Mouse (Mus musculus) kidney, embryonic 15.5 days (tissue): ENCODE results near the gene Arid3a. TPM values are rescaled to one million over a fixed set of nuclear protein-coding genes. Genes with fewer than 3 reads are reported as not detected.
"Not testable (repeated sequence)": the region's sequence is repeated elsewhere in the genome, so short reads cannot be mapped to it uniquely, and the experiment has no call there.

Source experiments
- ATAC-seq: fragments of 200-750 bp; cut with Nextera tagmentation; replicated peaks from 2 replicates; pipeline ENCODE4 v1.8.0; 2017; ENCODE audit warnings: moderate TSS enrichment; ENCODE audit not compliant: low FRiP score
- H3K27ac ChIP-seq: fragments of 300-500 bp; sonication (generic); 2 replicates; pipeline ENCODE4 v1.5.1; 2015; ENCODE audit warnings: mild to moderate bottlenecking, inconsistent platforms
- H3K27me3 ChIP-seq: fragments of 300-500 bp; sonication (generic); 2 replicates; pipeline ENCODE4 v1.6.1; 2015; ENCODE audit warnings: inconsistent platforms
- H3K36me3 ChIP-seq: fragments of 300-500 bp; sonication (generic); 2 replicates; pipeline ENCODE4 v1.6.1; 2015; ENCODE audit warnings: inconsistent platforms
- H3K4me1 ChIP-seq: fragments of 300-500 bp; sonication (generic); 2 replicates; pipeline ENCODE4 v1.6.1; 2015; ENCODE audit warnings: inconsistent platforms
- H3K4me2 ChIP-seq: fragments of 300-500 bp; sonication (generic); 2 replicates; pipeline ENCODE4 v1.6.1; 2015; ENCODE audit warnings: moderate library complexity, mild to moderate bottlenecking, inconsistent platforms
- H3K4me3 ChIP-seq: fragments of 300-500 bp; sonication (generic); replicated peaks from 2 replicates; pipeline ENCODE4 v1.5.1; 2015; ENCODE audit warnings: mild to moderate bottlenecking, inconsistent platforms
- H3K9ac ChIP-seq: fragments of 300-500 bp; sonication (generic); 2 replicates; pipeline ENCODE4 v1.6.1; 2015; ENCODE audit warnings: mild to moderate bottlenecking, inconsistent platforms
- H3K9me3 ChIP-seq: fragments of 300-500 bp; sonication (generic); replicated peaks from 2 replicates; pipeline ENCODE4 v1.6.1; 2016; ENCODE audit warnings: inconsistent platforms
- WGBS: fragments of 180-500 bp; shearing (Covaris S2); methylation state at CpG from one replicate; pipeline ENCODE4 v1.1.7; 2015; ENCODE audit warnings: mixed read lengths; 5-methylcytosine and 5-hydroxymethylcytosine counted together
- polyA plus RNA-seq: library from polyadenylated mRNA; unstranded; fragments of >200 nt; fragmentation: Nextera tagmentation; extraction: Ambion mirVana; gene quantifications from 2 replicates; pipeline ENCODE4 v1.2.1, GENCODE M21; 2015

The Arid3a gene
- polyA plus RNA-seq, 1 experiment from 2014 or later, result 7.3 TPM

DNA sequence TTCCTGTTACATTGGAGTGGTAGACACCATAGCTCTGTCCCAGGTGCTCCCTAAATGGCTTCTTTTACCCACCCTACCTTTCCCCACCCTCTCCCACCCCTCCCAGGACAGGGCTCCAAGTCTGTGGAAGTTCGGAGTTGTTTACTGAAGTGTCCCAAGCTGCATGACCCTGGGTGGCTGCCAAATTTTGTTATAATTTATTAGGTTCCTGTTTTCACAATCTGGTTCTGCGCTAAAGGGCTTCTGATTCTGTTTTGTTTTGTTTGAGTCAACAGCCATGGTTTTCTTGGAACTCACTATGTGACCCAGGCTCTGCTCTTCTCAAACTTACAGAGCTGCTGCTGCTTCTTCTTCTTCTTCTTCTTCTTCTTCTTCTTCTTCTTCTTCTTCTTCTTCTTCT is 37.5 kb upstream of the Arid3a start:
- no peaks in the 10 kb centered on the region for H3K4me1 ChIP-seq
- 46% methylated on average over 2 of the region's 2 CpGs for WGBS
- no peak for ATAC-seq
- no peak overlapping the region for H3K27ac ChIP-seq
- H3K4me2 ChIP-seq, result no peak overlapping the region
- no peaks in the 10 kb centered on the region for H3K9me3 ChIP-seq
- H3K4me3 ChIP-seq, result no peak overlapping the region
- peaks cover 6% of the 10 kb centered on the region; the same call in 1 of the 2 replicates for H3K36me3 ChIP-seq
- H3K27me3 ChIP-seq, result no peaks in the 10 kb centered on the region
- no peak overlapping the region for H3K9ac ChIP-seq

DNA sequence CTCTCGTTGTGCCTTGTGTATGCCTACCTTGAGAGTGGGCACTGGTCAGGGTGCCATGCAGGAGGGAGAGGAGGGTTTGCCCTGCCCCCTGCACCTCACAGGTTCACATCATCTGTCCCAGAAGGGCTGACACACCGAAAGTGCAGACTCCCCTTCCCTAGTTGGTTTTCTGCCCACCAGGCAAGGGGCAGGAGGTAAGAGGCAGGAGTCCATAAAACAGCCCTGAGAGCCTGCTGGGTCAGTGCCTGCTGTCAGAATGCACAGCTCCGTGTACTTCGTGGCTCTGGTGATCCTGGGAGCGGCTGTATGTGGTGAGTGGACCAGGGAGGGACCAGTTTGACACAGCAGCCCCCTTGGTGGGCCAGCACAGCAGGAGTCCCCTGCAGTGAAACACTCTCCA is 36.2 kb upstream of the Arid3a start, which contains the start of gene Cfd:
Gene Cfd (plus strand): TSS at position 184 of the 400 bp plus-strand sequence.
- Histone ChIP-seq H3K27me3 (no peaks in the 10 kb centered on the region), H3K27ac (no peak within 1 kb of the TSS), H3K4me3 (no peak within 1 kb of the TSS), H3K9me3 (no peaks in the 10 kb centered on the region), H3K4me1 (no peaks in the 10 kb centered on the region), H3K9ac (no peak within 1 kb of the TSS), H3K36me3 (peaks cover 15% of the 10 kb centered on the region), H3K4me2 (no peak within 1 kb of the TSS)
- 44% methylated on average over 5 of the region's 5 CpGs for WGBS
- no peak for ATAC-seq

DNA sequence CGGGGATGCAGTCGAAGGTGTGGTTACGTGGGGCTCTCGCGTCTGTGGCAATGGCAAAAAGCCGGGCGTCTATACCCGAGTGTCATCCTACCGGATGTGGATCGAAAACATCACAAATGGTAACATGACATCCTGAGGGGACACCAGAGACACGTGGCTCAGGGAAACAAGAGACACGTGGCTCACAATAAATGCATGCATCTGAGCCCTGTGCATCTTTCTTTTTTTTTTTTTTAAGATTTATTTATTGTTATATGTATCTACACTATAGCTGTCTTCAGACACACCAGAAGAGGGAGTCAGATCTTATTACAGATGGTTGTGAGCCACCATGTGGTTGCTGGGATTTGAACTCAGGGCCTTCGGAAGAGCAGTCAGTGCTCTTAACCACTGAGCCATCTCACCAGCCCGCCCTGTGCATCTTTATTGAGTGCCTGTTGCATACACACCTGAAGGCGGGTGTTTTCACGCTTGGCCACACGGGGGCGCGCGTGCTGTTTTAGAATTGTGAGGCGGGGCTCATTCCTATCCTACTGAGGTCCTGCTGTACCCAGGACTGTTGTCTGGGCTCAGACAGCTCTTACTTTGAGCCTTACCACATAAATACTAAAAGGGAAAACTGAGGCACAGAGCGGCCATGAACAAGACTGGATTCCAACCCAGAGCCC is 34.3 kb upstream of the Arid3a start:
- peaks cover 10% of the 10 kb centered on the region; the same call in 1 of the 2 replicates for H3K4me1 ChIP-seq
- H3K9me3 ChIP-seq, H3K4me2 ChIP-seq, H3K27me3 ChIP-seq, ATAC-seq, H3K4me3 ChIP-seq, H3K9ac ChIP-seq: not testable (repeated sequence)
- H3K36me3 ChIP-seq, result peaks cover 34% of the 10 kb centered on the region
- peak overlapping the region; percentile 51 for H3K27ac ChIP-seq
- 41% methylated on average over 22 of the region's 22 CpGs for WGBS

GRCm38 (mm10) chr10:79896306-79896705 is 30.5 kb upstream of the Arid3a start:
- Histone ChIP-seq H3K27ac (no peak overlapping the region), H3K4me3 (no peak overlapping the region), H3K4me1 (peaks cover 17% of the 10 kb centered on the region; the same call in 1 of the 2 replicates), H3K36me3 (peaks cover 65% of the 10 kb centered on the region), H3K9me3 (no peaks in the 10 kb centered on the region), H3K27me3 (no peaks in the 10 kb centered on the region), H3K9ac (no peak overlapping the region), H3K4me2 (no peak overlapping the region)
- WGBS, result 88% methylated on average over 16 of the region's 16 CpGs
- no peak for ATAC-seq

DNA sequence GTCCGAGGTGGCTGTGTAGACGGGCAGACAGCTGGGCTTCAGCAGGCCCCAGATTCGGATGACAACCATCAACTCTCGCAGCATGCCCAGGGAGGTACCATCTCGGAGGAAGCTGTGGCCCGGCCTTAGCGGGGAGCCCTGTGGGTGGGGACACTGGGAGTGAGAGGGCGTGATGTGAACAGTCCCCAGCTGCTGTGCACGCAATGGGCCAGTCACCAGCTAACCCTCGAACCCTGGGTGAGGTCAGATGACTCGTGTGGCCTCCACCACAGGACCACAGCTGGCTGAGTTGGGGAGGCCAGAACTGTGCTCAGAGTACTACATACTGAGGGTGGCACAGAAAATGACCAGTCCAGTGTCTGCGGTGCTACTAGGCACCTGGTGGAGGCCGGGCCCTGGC is 30.0 kb upstream of the Arid3a start:
- Histone ChIP-seq H3K9me3 (no peaks in the 10 kb centered on the region), H3K27ac (no peak overlapping the region), H3K4me2 (no peak overlapping the region), H3K4me1 (peaks cover 17% of the 10 kb centered on the region; the same call in 1 of the 2 replicates), H3K27me3 (no peaks in the 10 kb centered on the region), H3K4me3 (no peak overlapping the region), H3K36me3 (peaks cover 70% of the 10 kb centered on the region), H3K9ac (no peak overlapping the region)
- no peak for ATAC-seq
- WGBS, result 83% methylated on average over 13 of the region's 13 CpGs

- H3K9me3 ChIP-seq, result no peaks in the 10 kb centered on the region
- 47% methylated on average over 20 of the region's 20 CpGs for WGBS
- no peaks in the 10 kb centered on the region for H3K27me3 ChIP-seq
- H3K27ac ChIP-seq, result no peak overlapping the region
- peaks cover 17% of the 10 kb centered on the region; the same call in 1 of the 2 replicates for H3K4me1 ChIP-seq
- peaks cover 78% of the 10 kb centered on the region for H3K36me3 ChIP-seq
- peak; percentile 41; the same call in 1 of the 2 replicates for ATAC-seq
- H3K4me2 ChIP-seq, result no peak overlapping the region
- H3K4me3 ChIP-seq, result no peak overlapping the region
- no peak overlapping the region; the same call in 1 of the 2 replicates for H3K9ac ChIP-seq
Measured at GRCm38 (mm10) chr10:79897316-79898245, 29.3 kb upstream of the Arid3a start.

DNA sequence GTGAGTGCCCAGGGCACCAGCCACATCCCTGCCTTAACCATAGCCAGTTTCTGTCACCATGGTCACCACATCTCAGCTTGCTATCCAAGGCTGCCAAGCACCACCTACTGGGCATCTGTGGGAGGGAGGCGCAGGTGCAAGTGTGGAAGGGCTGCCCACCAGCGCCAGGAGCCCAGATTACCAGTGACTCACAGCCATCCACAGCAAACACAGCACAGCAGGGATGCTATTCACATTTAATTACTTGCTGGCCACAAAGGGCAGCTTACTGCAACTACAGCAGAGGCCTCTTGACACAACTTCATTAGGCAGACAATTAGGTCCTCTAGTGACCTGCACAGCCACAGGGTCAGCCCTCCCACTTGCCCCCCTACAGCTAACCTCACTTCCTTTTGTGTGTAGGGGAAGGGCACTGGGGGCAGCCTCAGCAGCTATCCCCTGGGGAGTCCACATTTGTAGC is 25.9 kb upstream of the Arid3a start:
- Histone ChIP-seq H3K4me3 (no peak overlapping the region), H3K4me2 (no peak overlapping the region), H3K36me3 (peaks cover 94% of the 10 kb centered on the region), H3K9ac (no peak overlapping the region), H3K4me1 (peaks cover 17% of the 10 kb centered on the region; the same call in 1 of the 2 replicates), H3K27ac (no peak overlapping the region), H3K9me3 (no peaks in the 10 kb centered on the region), H3K27me3 (no peaks in the 10 kb centered on the region)
- 64% methylated on average over 2 of the region's 2 CpGs for WGBS
- no peak for ATAC-seq

DNA sequence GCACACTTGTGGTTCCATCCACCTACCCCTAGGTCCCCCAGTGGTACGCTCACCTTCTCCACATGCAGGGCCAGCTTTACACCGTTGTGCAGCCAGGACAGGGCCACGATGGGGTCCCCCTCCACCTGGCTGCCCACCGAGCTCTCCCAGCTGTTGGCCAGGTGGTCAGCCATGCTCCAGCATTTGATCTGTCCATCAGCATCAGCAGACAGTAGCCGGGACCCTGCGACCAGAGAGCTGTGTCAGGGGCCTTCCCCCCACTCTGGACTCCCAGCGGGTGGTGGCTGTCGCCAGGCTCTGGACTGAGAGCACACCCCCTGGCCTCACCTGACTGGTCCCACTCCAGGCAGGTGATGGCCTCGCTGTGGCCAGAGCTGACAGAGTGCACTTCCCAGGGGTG is 20.1 kb upstream of the Arid3a start:
- Histone ChIP-seq H3K4me1 (peaks cover 22% of the 10 kb centered on the region), H3K4me3 (no peak overlapping the region), H3K4me2 (no peak overlapping the region), H3K27me3 (no peaks in the 10 kb centered on the region), H3K9me3 (no peaks in the 10 kb centered on the region), H3K36me3 (peaks cover 71% of the 10 kb centered on the region), H3K27ac (no peak overlapping the region), H3K9ac (no peak overlapping the region)
- no peak for ATAC-seq
- WGBS, result 94% methylated on average over 9 of the region's 9 CpGs

- WGBS, result 88% methylated on average over 10 of the region's 10 CpGs
- peak overlapping the region; percentile 76 for H3K4me3 ChIP-seq
- no peaks in the 10 kb centered on the region for H3K9me3 ChIP-seq
- no peak overlapping the region for H3K9ac ChIP-seq
- H3K4me1 ChIP-seq, result peaks cover 22% of the 10 kb centered on the region
- no peaks in the 10 kb centered on the region for H3K27me3 ChIP-seq
- peak overlapping the region; percentile 59 for H3K4me2 ChIP-seq
- H3K36me3 ChIP-seq, result peaks cover 70% of the 10 kb centered on the region
- H3K27ac ChIP-seq, result peak overlapping the region; percentile 37; the same call in 1 of the 2 replicates
- ATAC-seq, result no peak
Measured at GRCm38 (mm10) chr10:79907415-79907814, 19.4 kb upstream of the Arid3a start.

GRCm38 (mm10) chr10:79908167-79909091 is 18.4 kb upstream of the Arid3a start, which contains the start of gene Med16:
Med16 (minus strand) TSS chr10:79908923.
- ATAC-seq, result peak; percentile 93
- H3K9me3 ChIP-seq, result no peaks in the 10 kb centered on the region
- WGBS, result 1% methylated on average over 52 of the region's 52 CpGs
- H3K9ac ChIP-seq, result peak within 1 kb of the TSS; percentile 84
- peaks cover 22% of the 10 kb centered on the region for H3K4me1 ChIP-seq
- H3K27ac ChIP-seq, result peak within 1 kb of the TSS; percentile 97
- H3K36me3 ChIP-seq, result peaks cover 66% of the 10 kb centered on the region
- H3K4me2 ChIP-seq, result peak within 1 kb of the TSS; percentile 59
- H3K4me3 ChIP-seq, result peak within 1 kb of the TSS; percentile 76
- no peaks in the 10 kb centered on the region for H3K27me3 ChIP-seq
